Mouse (Mus musculus) gastrocnemius, adult 2 months (tissue): ENCODE data around the gene Cilp2. TPM values are rescaled to one million over a fixed set of nuclear protein-coding genes. Genes with fewer than 3 reads are reported as not detected.

Experiments used
- DNase-seq: peaks from one replicate; pipeline ENCODE4 v3.0.0; 2022
- H3K27ac ChIP-seq: fragments of 200-600 bp; 2 replicates; pipeline ENCODE4 v1.8.1; 2022; ENCODE audit warnings: mild to moderate bottlenecking
- H3K4me3 ChIP-seq: fragments of 200-600 bp; 2 replicates; pipeline ENCODE4 v1.8.1; 2022; ENCODE audit warnings: mild to moderate bottlenecking, moderate library complexity
- CTCF ChIP-seq: fragments of 200-600 bp; IDR thresholded peaks from 2 replicates; pipeline ENCODE4 v1.8.1; 2022; ENCODE audit warnings: antibody characterized with exemption, mild to moderate bottlenecking, moderate library complexity
- intact Hi-C: fragments of 180-260 bp; cut with DNase I; formaldehyde crosslinking; loops from one replicate; pipeline ENCODE4 v1.15.1; 2025
- total RNA-seq, 2 experiments: library from RNA; stranded (reverse); gene quantifications; 2 replicates each; pipeline ENCODE4 v1.2.3; 2021

Gene Cilp2
- total RNA-seq, 2 experiments from 2014 or later = 3.5 to 18.9 TPM

GRCm38 (mm10) chr8:69860807-69861206, 26.7 kb downstream of the Cilp2 start:
- H3K4me3 ChIP-seq = no peak overlapping the region
- no peak for DNase-seq
- intact Hi-C loops = no loop called here

GRCm38 (mm10) chr8:69853869-69854268, 33.6 kb downstream of the Cilp2 start:
- Histone ChIP-seq H3K4me3 (no peak overlapping the region), H3K27ac (no peak overlapping the region)
- no peak for TF ChIP-seq CTCF
- intact Hi-C loops = no loop called here
- no peak for DNase-seq

More at GRCm38 (mm10) chr8:69860807-69861206, 26.7 kb downstream of the Cilp2 start:
- TF ChIP-seq CTCF = no peak; the same call in 1 of the 2 replicates
- H3K27ac ChIP-seq = no peak overlapping the region

GRCm38 (mm10) chr8:69850926-69851506, 36.5 kb downstream of the Cilp2 start:
- H3K4me3 ChIP-seq = no peak overlapping the region
- intact Hi-C loops = no loop called here
- H3K27ac ChIP-seq = no peak overlapping the region
- no peak for TF ChIP-seq CTCF
- no peak for DNase-seq

- no peak overlapping the region for H3K27ac ChIP-seq
- peak; percentile 35 for TF ChIP-seq CTCF
- no peak overlapping the region for H3K4me3 ChIP-seq
- no peak for DNase-seq
- intact Hi-C loops = no loop called here
These were observed 37.6 kb downstream of the Cilp2 start for GRCm38 (mm10) chr8:69849899-69850298.

GRCm38 (mm10) chr8:69848951-69849350, 38.5 kb downstream of the Cilp2 start:
- intact Hi-C loops = no loop called here
- H3K27ac ChIP-seq = no peak overlapping the region
- no peak for DNase-seq
- no peak overlapping the region for H3K4me3 ChIP-seq
- no peak for TF ChIP-seq CTCF

GRCm38 (mm10) chr8:69847167-69848065, 40.1 kb downstream of the Cilp2 start:
- no peak overlapping the region for H3K27ac ChIP-seq
- intact Hi-C loops = no loop called here
- no peak for TF ChIP-seq CTCF
- no peak overlapping the region for H3K4me3 ChIP-seq
- DNase-seq = no peak

- no peak for TF ChIP-seq CTCF
- Histone ChIP-seq H3K4me3 (no peak overlapping the region), H3K27ac (no peak overlapping the region)
- intact Hi-C loops = no loop called here
- DNase-seq = no peak
These were observed 50.3 kb downstream of the Cilp2 start for GRCm38 (mm10) chr8:69837057-69837682.

- intact Hi-C loops = no loop called here
- Histone ChIP-seq H3K27ac (0 out of 2 replicates have a peak within 1 kb of the TSS, but pooled peaks have one; percentile 29), H3K4me3 (peak within 1 kb of the TSS; percentile 72)
- TF ChIP-seq CTCF = no peak
- peak; percentile 76 for DNase-seq
These were observed 55.1 kb downstream of the Cilp2 start, which contains the start of gene Pbx4 for GRCm38 (mm10) chr8:69832298-69832853. Gene Pbx4 (plus strand): TSS chr8:69832491.

Other genes starting within 250 kb of the Cilp2 start
- gene Zfp964, start 233.2 kb downstream of the Cilp2 start, total RNA-seq = under 1 TPM; 0.74 to 0.75 TPM
- gene Zfp869, start 177.0 kb downstream of the Cilp2 start, total RNA-seq = 10 to 100 TPM; 15.0 to 15.9 TPM
- 1 to 10 TPM; 3.4 to 4.1 TPM for gene Zfp963, start 137.7 kb downstream of the Cilp2 start, total RNA-seq
- 1 to 10 TPM; 2.4 to 3.0 TPM for gene Gm20422, start 112.8 kb downstream of the Cilp2 start, total RNA-seq
- 10 to 100 TPM in 1 of 2 experiments, 1 to 10 TPM in 1; 9.9 to 10.4 TPM for gene Atp13a1, start 96.5 kb downstream of the Cilp2 start, total RNA-seq
- gene Zfp866, start 96.5 kb downstream of the Cilp2 start, total RNA-seq = 10 to 100 TPM; 15.6 to 17.1 TPM
- 1 to 10 TPM; 3.8 to 5.3 TPM for gene Gmip, start 79.0 kb downstream of the Cilp2 start, total RNA-seq
- gene Lpar2, start 65.3 kb downstream of the Cilp2 start, total RNA-seq = under 1 TPM in 1 of 2 experiments, not detected in 1; 0.14 TPM
- not detected for gene Pbx4, start 55.2 kb downstream of the Cilp2 start, total RNA-seq
- not detected for gene Tssk6, start 14.5 kb upstream of the Cilp2 start, total RNA-seq
- 100 to 1,000 TPM; 312 to 399 TPM for gene Ndufa13, start 14.9 kb upstream of the Cilp2 start, total RNA-seq
- gene Yjefn3, start 15.0 kb upstream of the Cilp2 start, total RNA-seq = 10 to 100 TPM in 1 of 2 experiments, 1 to 10 TPM in 1; 9.5 to 14.5 TPM
- 10 to 100 TPM; 26.5 to 32.6 TPM for gene Gatad2a, start 108.7 kb upstream of the Cilp2 start, total RNA-seq
- gene Mau2, start 155.0 kb upstream of the Cilp2 start, total RNA-seq = 10 to 100 TPM; 24.8 to 31.0 TPM
- 10 to 100 TPM; 16.8 to 21.0 TPM for gene Sugp1, start 155.1 kb upstream of the Cilp2 start, total RNA-seq
- 1 to 10 TPM in 1 of 2 experiments, under 1 TPM in 1; 0.33 to 1.0 TPM for gene Tm6sf2, start 185.2 kb upstream of the Cilp2 start, total RNA-seq
- under 1 TPM in 1 of 2 experiments, not detected in 1; 0.08 TPM for gene Hapln4, start 195.8 kb upstream of the Cilp2 start, total RNA-seq
- not detected for gene Ncan, start 233.2 kb upstream of the Cilp2 start, total RNA-seq
- gene Nr2c2ap, start 243.6 kb upstream of the Cilp2 start, total RNA-seq = 1 to 10 TPM; 4.3 to 6.5 TPM